Mouse (Mus musculus) MEL (cell line): ENCODE measurements around the gene Ube2o. TPM values are rescaled to one million over a fixed set of nuclear protein-coding genes. Genes with fewer than 3 reads are reported as not detected.

ENCODE experiments used
- DNase-seq: peaks from one replicate; pipeline ENCODE4 v3.0.0; 2011; ENCODE audit warnings: low read depth, low spot score
- H3K27ac ChIP-seq: 2 replicates; pipeline ENCODE4 v1.5.1; 2012; ENCODE audit warnings: low read depth, mild to moderate bottlenecking, control low read depth, low read length, moderate library complexity; ENCODE audit not compliant: control insufficient read depth
- H3K27me3 ChIP-seq, 2 experiments: fragments of 150-350 bp in 1 of 2; sonication (generic) in 1 of 2; 2 replicates each; pipeline ENCODE4 v1.6.1; 2012; ENCODE audit warnings: low read length in 2 of 2, mild to moderate bottlenecking in 2 of 2, improper control_type of control experiment in 1 of 2, moderate library complexity in 1 of 2; ENCODE audit not compliant: insufficient read depth in 2 of 2, control insufficient read depth in 1 of 2
- H3K36me3 ChIP-seq, 2 experiments: 2 replicates each; pipeline ENCODE4 v1.6.1; 2012 to 2014; ENCODE audit warnings: low read length in 2 of 2, improper control_type of control experiment in 1 of 2, inconsistent platforms in 1 of 2, mild to moderate bottlenecking in 1 of 2; ENCODE audit not compliant: insufficient read depth in 2 of 2, control insufficient read depth in 1 of 2
- H3K4me1 ChIP-seq, 2 experiments: fragments of 150-350 bp in 1 of 2; sonication (generic) in 1 of 2; 2 replicates each; pipeline ENCODE4 v1.6.1; 2012; ENCODE audit warnings: low read length in 2 of 2, improper control_type of control experiment in 1 of 2, mild to moderate bottlenecking in 1 of 2; ENCODE audit not compliant: insufficient read depth in 2 of 2, control insufficient read depth in 1 of 2
- H3K4me3 ChIP-seq, 2 experiments: fragments of 150-350 bp in 1 of 2; sonication (generic) in 1 of 2; 2 replicates each; pipeline ENCODE4 v1.5.1; 2012; ENCODE audit warnings: low read depth in 2 of 2, low read length in 2 of 2, mild to moderate bottlenecking in 2 of 2, moderate library complexity in 2 of 2, control low read depth in 1 of 2, improper control_type of control experiment in 1 of 2; ENCODE audit not compliant: control insufficient read depth in 1 of 2, insufficient read depth in 1 of 2
- H3K79me2 ChIP-seq: 2 replicates; pipeline ENCODE4 v1.6.1; 2012; ENCODE audit warnings: mild to moderate bottlenecking, low read length, moderate library complexity; ENCODE audit not compliant: control insufficient read depth, poor library complexity, insufficient read depth
- H3K9ac ChIP-seq: 2 replicates; pipeline ENCODE4 v1.6.1; 2012; ENCODE audit warnings: low read depth, mild to moderate bottlenecking, control low read depth, low read length, moderate library complexity; ENCODE audit not compliant: control insufficient read depth, poor library complexity, severe bottlenecking
- H3K9me3 ChIP-seq: fragments of 150-350 bp; sonication (generic); replicated peaks from 2 replicates; pipeline ENCODE4 v1.6.1; 2012; ENCODE audit warnings: mild to moderate bottlenecking, low read length, improper control_type of control experiment, moderate library complexity; ENCODE audit not compliant: insufficient read depth
- CHD1 ChIP-seq: IDR thresholded peaks from 2 replicates; pipeline ENCODE4 v1.6.1; 2012; ENCODE audit warnings: low read depth, mild to moderate bottlenecking, inconsistent platforms, low read length, improper control_type of control experiment
- CTCF ChIP-seq, 3 experiments: IDR thresholded peaks in 2 of 3; conservative IDR thresholded peaks in 1 of 3; 2 replicates each; pipeline ENCODE4 v1.5.1; 2011 to 2012; ENCODE audit warnings: low read length in 3 of 3, low read depth in 2 of 3, mild to moderate bottlenecking in 2 of 3, improper control_type of control experiment in 1 of 3, inconsistent platforms in 1 of 3, mixed read lengths in 1 of 3, moderate library complexity in 1 of 3; ENCODE audit not compliant: control insufficient read depth in 1 of 3, insufficient read depth in 1 of 3, poor library complexity in 1 of 3, severe bottlenecking in 1 of 3
- ELF1 ChIP-seq: IDR thresholded peaks from 2 replicates; pipeline ENCODE4 v1.6.1; 2014; ENCODE audit warnings: low read depth, mild to moderate bottlenecking, inconsistent platforms, low read length, improper control_type of control experiment, moderate library complexity
- ETS1 ChIP-seq: IDR thresholded peaks from 2 replicates; pipeline ENCODE4 v1.6.1; 2012; ENCODE audit warnings: low read depth, mild to moderate bottlenecking, inconsistent platforms, low read length, improper control_type of control experiment, moderate library complexity
- GATA1 ChIP-seq: IDR thresholded peaks from 2 replicates; pipeline ENCODE4 v1.6.1; 2011; ENCODE audit warnings: low read depth, low read length, improper control_type of control experiment
- JUND ChIP-seq: IDR thresholded peaks from 2 replicates; pipeline ENCODE4 v1.6.1; 2011; ENCODE audit warnings: low read depth, mild to moderate bottlenecking, improper control_type of control experiment, low read length
- KAT2A ChIP-seq: conservative IDR thresholded peaks from 2 replicates; pipeline ENCODE4 v1.6.1; 2012; ENCODE audit warnings: low read depth, low read length, improper control_type of control experiment, inconsistent platforms
- MAFK ChIP-seq: IDR thresholded peaks from 2 replicates; pipeline ENCODE4 v1.6.1; 2011; ENCODE audit warnings: low read depth, mild to moderate bottlenecking, low read length, improper control_type of control experiment, borderline replicate concordance
- MAX ChIP-seq: IDR thresholded peaks from 2 replicates; pipeline ENCODE4 v1.6.1; 2011; ENCODE audit warnings: low read length, improper control_type of control experiment
- MAZ ChIP-seq: IDR thresholded peaks from 2 replicates; pipeline ENCODE4 v1.6.1; 2012; ENCODE audit warnings: low read depth, mild to moderate bottlenecking, inconsistent platforms, low read length, improper control_type of control experiment
- MEF2A ChIP-seq: IDR thresholded peaks from 2 replicates; pipeline ENCODE4 v1.6.1; 2014; ENCODE audit warnings: low read depth, mild to moderate bottlenecking, inconsistent platforms, low read length, improper control_type of control experiment; ENCODE audit not compliant: poor library complexity, insufficient replicate concordance, severe bottlenecking; ENCODE audit errors: extremely low read depth
- MXI1 ChIP-seq: IDR thresholded peaks from 2 replicates; pipeline ENCODE4 v1.6.1; 2011; ENCODE audit warnings: mild to moderate bottlenecking, low read depth, low read length, improper control_type of control experiment
- MYB ChIP-seq: IDR thresholded peaks from 2 replicates; pipeline ENCODE4 v1.6.1; 2011; ENCODE audit warnings: mild to moderate bottlenecking, low read depth, low read length, improper control_type of control experiment
- MYC ChIP-seq: IDR thresholded peaks from 2 replicates; pipeline ENCODE4 v1.6.1; 2011; ENCODE audit warnings: low read depth, mild to moderate bottlenecking, low read length, improper control_type of control experiment, moderate library complexity
- NELFE ChIP-seq: IDR thresholded peaks from 2 replicates; pipeline ENCODE4 v1.6.1; 2011; ENCODE audit warnings: low read depth, low read length, improper control_type of control experiment
- NRF1 ChIP-seq: IDR thresholded peaks from 2 replicates; pipeline ENCODE4 v1.6.1; 2014; ENCODE audit warnings: low read depth, mild to moderate bottlenecking, inconsistent platforms, low read length, improper control_type of control experiment, moderate library complexity; ENCODE audit not compliant: poor library complexity, insufficient read depth, severe bottlenecking
- POLR2A ChIP-seq, 2 experiments: IDR thresholded peaks; 2 replicates each; pipeline ENCODE4 v1.6.1; 2011 to 2012; ENCODE audit warnings: low read length in 2 of 2, mild to moderate bottlenecking in 2 of 2, control low read depth in 1 of 2, improper control_type of control experiment in 1 of 2, low read depth in 1 of 2, moderate library complexity in 1 of 2; ENCODE audit not compliant: control insufficient read depth in 1 of 2, insufficient read depth in 1 of 2, poor library complexity in 1 of 2
- POLR2AphosphoS2 ChIP-seq: IDR thresholded peaks from 2 replicates; pipeline ENCODE4 v1.6.1; 2011; ENCODE audit warnings: low read length, improper control_type of control experiment
- POLR2AphosphoS5 ChIP-seq: IDR thresholded peaks from 2 replicates; pipeline ENCODE4 v1.6.1; 2012; ENCODE audit warnings: low read depth, borderline replicate concordance, mild to moderate bottlenecking, inconsistent platforms, low read length, moderate library complexity, mixed read lengths
- RAD21 ChIP-seq: IDR thresholded peaks from 2 replicates; pipeline ENCODE4 v1.6.1; 2011; ENCODE audit warnings: mild to moderate bottlenecking, low read depth, low read length, improper control_type of control experiment
- RCOR1 ChIP-seq: IDR thresholded peaks from 2 replicates; pipeline ENCODE4 v1.6.1; 2012; ENCODE audit warnings: low read depth, mild to moderate bottlenecking, inconsistent platforms, low read length, improper control_type of control experiment
- SIN3A ChIP-seq: IDR thresholded peaks from 2 replicates; pipeline ENCODE4 v1.6.1; 2012; ENCODE audit warnings: low read length, improper control_type of control experiment, inconsistent platforms
- SMC3 ChIP-seq: IDR thresholded peaks from 2 replicates; pipeline ENCODE4 v1.6.1; 2011; ENCODE audit warnings: low read depth, low read length, improper control_type of control experiment
- TAL1 ChIP-seq: IDR thresholded peaks from 2 replicates; pipeline ENCODE4 v1.6.1; 2012; ENCODE audit warnings: mild to moderate bottlenecking, inconsistent platforms, low read length, moderate library complexity, mixed read lengths
- TCF12 ChIP-seq: IDR thresholded peaks from 2 replicates; pipeline ENCODE4 v1.6.1; 2014; ENCODE audit warnings: low read depth, mild to moderate bottlenecking, inconsistent platforms, low read length, improper control_type of control experiment, moderate library complexity
- UBTF ChIP-seq: IDR thresholded peaks from 2 replicates; pipeline ENCODE4 v1.6.1; 2012; ENCODE audit warnings: low read depth, mild to moderate bottlenecking, inconsistent platforms, low read length, improper control_type of control experiment, moderate library complexity, borderline replicate concordance; ENCODE audit not compliant: insufficient read depth
- USF1 ChIP-seq: IDR thresholded peaks from 2 replicates; pipeline ENCODE4 v1.6.1; 2014; ENCODE audit warnings: low read depth, mild to moderate bottlenecking, inconsistent platforms, low read length, improper control_type of control experiment, moderate library complexity
- USF2 ChIP-seq, 2 experiments: IDR thresholded peaks; 2 replicates each; pipeline ENCODE4 v1.6.1; 2011 to 2012; ENCODE audit warnings: improper control_type of control experiment in 2 of 2, low read length in 2 of 2, borderline replicate concordance in 1 of 2, inconsistent platforms in 1 of 2, low read depth in 1 of 2, mild to moderate bottlenecking in 1 of 2; ENCODE audit not compliant: insufficient read depth in 1 of 2
- ZKSCAN1 ChIP-seq: IDR thresholded peaks from 2 replicates; pipeline ENCODE4 v1.6.1; 2012; ENCODE audit warnings: low read depth, mild to moderate bottlenecking, inconsistent platforms, low read length, improper control_type of control experiment, moderate library complexity
- ZMIZ1 ChIP-seq: IDR thresholded peaks from 2 replicates; pipeline ENCODE4 v1.6.1; 2012; ENCODE audit warnings: low read depth, mild to moderate bottlenecking, inconsistent platforms, low read length, improper control_type of control experiment, moderate library complexity
- ZNF384 ChIP-seq: IDR thresholded peaks from 2 replicates; pipeline ENCODE4 v1.6.1; 2012; ENCODE audit warnings: low read depth, mild to moderate bottlenecking, inconsistent platforms, low read length, improper control_type of control experiment
- polyA plus RNA-seq, 2 experiments: library from polyadenylated mRNA; stranded (reverse) in 1 of 2; unstranded in 1 of 2; fragments of >175 nt in 1 of 2; fragments of >200 nt in 1 of 2; gene quantifications; 2 replicates each; pipeline versions ENCODE4 v1.2.1 to v1.2.4; 2012; ENCODE audit warnings: low replicate concordance in 2 of 2, low read depth in 1 of 2; ENCODE audit not compliant: insufficient read length in 2 of 2, insufficient read depth in 1 of 2, missing spikeins in 1 of 2
- total RNA-seq: library from RNA; depleted of rRNA; stranded (reverse); fragments of 300-350 nt; gene quantifications from 2 replicates; pipeline ENCODE4 v1.2.3, GENCODE M21; 2012

Ube2o gene
- total and polyA plus RNA-seq, 3 experiments, result 22.9 to 42.8 TPM; not detected in 1

GRCm38 (mm10) chr11:116629472-116629871 lies 48.2 kb upstream of the Ube2o start:
- H3K4me3 ChIP-seq, result no peak overlapping the region
- peaks cover 0 to 6% of the 10 kb centered on the region in 2 experiments; a peak in 1 of 4 replicates for H3K36me3 ChIP-seq
- H3K9me3 ChIP-seq, result no peaks in the 10 kb centered on the region
- H3K27ac ChIP-seq, result no peak overlapping the region
- DNase-seq, result no peak
- H3K4me1 ChIP-seq, result peaks cover 12 to 25% of the 10 kb centered on the region in 2 experiments
- H3K27me3 ChIP-seq, result no peaks in the 10 kb centered on the region; a peak in 1 of 4 replicates
- no peaks in the 10 kb centered on the region for H3K79me2 ChIP-seq
- H3K9ac ChIP-seq, result no peak overlapping the region
- peak; percentile 54; the same call in 1 of the 2 replicates for TF ChIP-seq USF1
- no peak for TF ChIP-seq MXI1

DNA sequence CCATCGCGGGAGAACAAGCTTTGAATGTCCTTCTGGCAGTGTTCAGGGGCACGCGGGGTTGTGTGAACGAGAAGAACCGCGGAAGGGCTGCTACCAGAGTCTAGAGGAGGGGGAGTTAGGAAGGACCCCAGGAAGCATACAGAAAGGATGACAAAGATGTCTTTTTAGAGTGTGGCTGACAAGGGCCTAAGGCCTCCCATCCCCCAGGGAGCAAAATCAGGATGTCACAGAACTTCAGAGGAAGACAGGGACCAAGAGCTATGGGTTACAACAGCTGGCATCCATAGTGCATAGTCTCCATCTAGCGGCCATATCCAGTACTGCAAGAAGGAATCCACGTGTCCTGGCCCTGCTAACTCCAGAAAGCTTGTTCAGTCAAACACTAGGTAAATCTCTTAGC lies 47.5 kb upstream of the Ube2o start:
- peaks cover 0 to 7% of the 10 kb centered on the region in 2 experiments; a peak in 1 of 4 replicates for H3K36me3 ChIP-seq
- H3K9ac ChIP-seq, result no peak overlapping the region
- no peak overlapping the region for H3K27ac ChIP-seq
- peaks cover 3% of the 10 kb centered on the region; the same call in 1 of the 2 replicates for H3K79me2 ChIP-seq
- H3K9me3 ChIP-seq, result no peaks in the 10 kb centered on the region
- H3K27me3 ChIP-seq, result no peaks in the 10 kb centered on the region; a peak in 1 of 4 replicates
- peak; percentile 95 for DNase-seq
- no peak overlapping the region for H3K4me3 ChIP-seq
- peaks cover 14 to 27% of the 10 kb centered on the region in 2 experiments for H3K4me1 ChIP-seq
- TF ChIP-seq NRF1 (0 out of 2 replicates have a peak, but pooled peaks have one; percentile 14), ZKSCAN1 (no peak), SIN3A (peak; percentile 86), POLR2AphosphoS2 (no peak), TCF12 (no peak), ETS1 (peak; percentile 34; the same call in 1 of the 2 replicates), KAT2A (no peak), POLR2AphosphoS5 (no peak), RAD21 (peak; percentile 96), UBTF (no peak), ZMIZ1 (no peak), MAFK (no peak), NELFE (no peak), MAZ (no peak), ELF1 (no peak), TAL1 (no peak), MYC (peak; percentile 99), RCOR1 (0 out of 2 replicates have a peak, but pooled peaks have one; percentile 8), MXI1 (peak; percentile 97), SMC3 (peak; percentile 90), ZNF384 (no peak), POLR2A (IDR thresholded peaks at IDR 0.05; ENCODE audit: control insufficient read depth in 1 of 2, insufficient read depth in 1 of 2, low read depth in 1 of 2, low read length in 2 of 2, poor library complexity in 1 of 2) (no peak), CHD1 (no peak), MEF2A (no peak), USF2 (IDR thresholded peaks at IDR 0.05; ENCODE audit: borderline replicate concordance in 1 of 2, insufficient read depth in 1 of 2, low read depth in 1 of 2, low read length in 2 of 2) (no peak), CTCF (IDR thresholded peaks at IDR 0.05 in 2 of 3, conservative IDR thresholded peaks at IDR 0.05 in 1 of 3; ENCODE audit: control insufficient read depth in 1 of 3, insufficient read depth in 1 of 3, low read depth in 2 of 3, low read length in 3 of 3, poor library complexity in 1 of 3, severe bottlenecking in 1 of 3) (peak; percentile 86 to 98 (median 95)), MAX (peak; percentile 96), USF1 (peak; percentile 75), MYB (no peak), JUND (no peak), GATA1 (no peak)
